Mouse (Mus musculus) heart, postnatal 4 days (tissue): Measurements from ENCODE around the gene Asic2. TPM values are rescaled to one million over a fixed set of nuclear protein-coding genes. Genes with fewer than 3 reads are reported as not detected.
A peak's percentile ranks its signal among the peaks of the same experiment; 100 is the strongest.
"Not testable (repeated sequence)": the region's sequence is repeated elsewhere in the genome, so short reads cannot be mapped to it uniquely, and the experiment has no call there.

Experiments used
- DNase-seq: peaks from one replicate; pipeline ENCODE4 v3.0.0; 2021
- total RNA-seq, 2 experiments: library from RNA; stranded (reverse); gene quantifications; 2 replicates each; pipeline ENCODE4 v1.2.3; 2021

Gene Asic2
- total RNA-seq, 2 experiments from 2014 or later = 0.11 TPM; not detected in 1

- no peak for DNase-seq
Observed at GRCm38 (mm10) chr11:81290041-81290440, 678.2 kb downstream of the Asic2 start.

DNA sequence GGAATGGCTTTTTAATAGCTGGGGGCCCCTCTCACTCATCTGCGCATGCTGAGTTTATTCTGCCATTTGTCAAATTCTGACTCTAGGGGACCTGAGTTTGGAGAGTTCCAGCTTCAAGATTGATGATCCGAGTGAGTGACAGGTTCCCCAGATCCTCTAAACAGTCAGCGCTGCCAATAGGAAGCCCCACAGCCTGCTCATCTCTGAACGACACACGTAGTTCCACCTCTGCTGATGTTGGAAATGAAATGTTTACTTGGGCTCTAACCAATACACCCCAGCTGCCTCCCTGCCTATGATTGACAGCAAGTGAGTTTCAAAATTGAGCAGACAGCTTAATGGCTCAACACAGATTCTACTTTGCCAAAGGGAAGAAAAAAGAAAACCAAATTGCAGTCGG is 685.1 kb downstream of the Asic2 start:
- DNase-seq = no peak

DNA sequence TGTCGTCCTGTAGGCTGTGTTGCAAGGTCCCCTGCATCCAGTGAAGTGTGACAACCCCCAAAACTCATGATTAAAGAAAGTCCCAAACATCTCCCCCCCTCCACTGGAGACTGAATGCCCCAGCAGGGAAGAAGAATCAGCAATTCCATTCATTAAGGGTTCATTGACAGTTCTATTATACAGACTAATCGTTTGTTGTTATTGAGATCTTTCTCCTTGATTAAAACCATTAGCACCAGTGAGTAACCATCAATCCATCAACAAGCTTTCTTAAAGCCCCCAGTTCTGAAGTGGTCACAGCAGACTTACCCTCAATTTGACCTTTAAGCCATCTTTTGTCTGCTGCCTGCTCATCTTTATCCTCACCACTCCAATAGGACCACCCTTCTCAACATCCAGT is 688.2 kb downstream of the Asic2 start:
- DNase-seq = no peak

DNA sequence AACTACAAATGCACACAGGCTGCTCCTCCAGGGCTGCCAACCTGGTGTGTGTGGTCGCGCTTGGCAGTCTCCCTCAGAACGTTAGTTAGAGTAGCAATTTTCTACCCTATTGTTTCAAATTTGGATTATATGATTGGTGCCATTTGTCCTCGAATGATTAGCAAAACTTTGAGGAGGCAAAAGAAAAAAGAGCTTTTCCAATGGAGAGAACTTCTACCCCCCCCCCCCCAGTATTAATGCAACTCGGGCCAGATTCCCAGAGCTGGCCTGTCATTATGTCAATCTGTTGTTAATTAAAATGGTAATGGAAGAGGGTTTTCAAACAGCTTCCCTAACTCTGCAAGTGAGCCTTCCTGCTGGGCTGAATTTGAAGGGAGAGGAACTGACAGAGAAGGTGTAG is 690.9 kb downstream of the Asic2 start:
- DNase-seq = no peak

DNA sequence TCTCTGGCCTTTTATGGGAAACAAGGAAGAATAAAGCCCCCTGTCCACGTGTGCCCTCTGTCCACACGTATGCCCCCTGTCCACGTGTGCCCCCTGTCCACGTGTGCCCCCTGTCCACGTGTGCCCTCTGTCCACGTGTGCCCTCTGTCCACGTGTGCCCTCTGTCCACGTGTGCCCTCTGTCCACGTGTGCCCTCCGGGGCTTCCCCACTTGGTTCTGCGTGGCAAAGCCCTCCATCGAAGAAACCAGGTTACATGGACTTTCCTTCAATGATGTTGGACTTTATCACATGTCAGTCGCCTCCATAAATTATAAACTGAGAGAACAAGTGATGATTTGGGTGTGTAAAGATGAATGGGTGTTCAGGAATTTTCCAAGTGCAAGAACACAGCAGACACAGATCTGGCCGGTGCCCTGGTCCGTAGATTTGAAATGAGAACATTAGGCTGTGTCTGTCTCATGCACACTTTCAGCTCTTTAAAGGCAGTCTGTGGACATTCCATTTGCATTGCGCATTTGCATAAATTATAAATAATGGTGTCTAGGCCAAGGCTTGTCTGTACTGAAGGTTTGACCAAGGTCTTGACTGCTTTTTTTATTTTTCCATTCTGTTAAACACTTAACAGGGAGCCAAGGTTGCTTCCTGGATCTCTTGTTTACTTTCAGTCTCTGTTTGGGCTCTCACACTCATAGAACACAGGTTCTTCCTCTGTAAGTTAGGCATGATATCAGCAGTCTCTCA is 695.4 kb downstream of the Asic2 start:
- no peak for DNase-seq

DNA sequence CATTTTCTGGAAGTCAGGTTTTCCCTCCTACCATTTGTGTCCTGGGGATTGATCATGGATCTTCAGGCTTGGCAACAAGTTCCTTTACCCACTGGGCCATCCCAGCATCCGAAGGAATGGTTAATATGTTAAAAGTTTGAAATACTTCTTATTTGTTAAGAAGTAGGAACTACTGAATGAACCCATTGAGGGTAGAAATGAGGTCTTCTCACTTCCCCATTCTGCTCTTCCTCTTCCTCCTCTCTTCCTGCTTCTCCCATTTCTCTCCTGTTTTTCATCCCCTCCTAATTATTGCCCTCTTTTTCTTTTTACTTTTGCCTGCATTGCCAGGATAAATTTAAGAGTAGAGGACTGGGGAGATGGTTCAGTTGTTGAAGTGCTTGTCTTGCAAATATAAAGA is 696.8 kb downstream of the Asic2 start:
- no peak for DNase-seq

DNA sequence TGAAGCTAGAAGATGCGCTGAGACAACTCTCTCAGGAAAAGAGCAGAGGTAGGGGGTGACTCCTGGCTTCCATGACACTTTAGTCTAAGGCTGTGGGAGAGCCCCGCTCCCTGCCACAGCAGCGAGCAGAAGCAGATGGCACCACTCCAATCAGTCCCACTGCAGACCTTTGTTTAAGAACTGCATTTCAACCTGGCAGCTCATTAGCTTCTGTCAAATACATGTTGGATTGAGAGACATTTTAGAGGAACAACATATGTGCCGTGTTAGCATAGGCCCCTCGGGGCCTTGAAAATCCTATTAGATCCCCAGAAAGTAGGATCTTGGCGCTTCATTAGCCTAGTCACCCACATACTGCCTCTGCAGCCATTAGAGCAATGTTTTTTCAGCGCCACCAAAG is 697.7 kb downstream of the Asic2 start:
- DNase-seq = no peak

DNA sequence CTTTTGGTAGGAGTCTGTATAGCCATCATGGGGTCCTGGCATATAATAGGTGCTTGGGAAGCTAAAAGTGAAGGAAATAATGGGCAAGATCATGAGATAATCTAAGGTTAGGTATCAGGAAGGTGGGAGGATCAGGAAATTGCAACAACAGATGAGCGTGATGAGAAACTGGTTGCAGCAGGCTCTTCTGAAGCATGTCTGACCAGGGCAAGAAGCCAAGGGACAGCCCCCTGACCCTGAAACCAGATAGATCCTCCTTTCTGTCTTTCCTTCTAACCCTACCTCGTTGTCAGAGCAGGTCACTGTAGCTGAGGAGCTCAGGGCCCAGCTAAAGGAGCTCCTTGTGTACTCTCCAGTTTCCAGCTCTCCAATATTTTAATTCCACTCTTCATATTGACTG is 704.5 kb downstream of the Asic2 start:
- DNase-seq = no peak

DNA sequence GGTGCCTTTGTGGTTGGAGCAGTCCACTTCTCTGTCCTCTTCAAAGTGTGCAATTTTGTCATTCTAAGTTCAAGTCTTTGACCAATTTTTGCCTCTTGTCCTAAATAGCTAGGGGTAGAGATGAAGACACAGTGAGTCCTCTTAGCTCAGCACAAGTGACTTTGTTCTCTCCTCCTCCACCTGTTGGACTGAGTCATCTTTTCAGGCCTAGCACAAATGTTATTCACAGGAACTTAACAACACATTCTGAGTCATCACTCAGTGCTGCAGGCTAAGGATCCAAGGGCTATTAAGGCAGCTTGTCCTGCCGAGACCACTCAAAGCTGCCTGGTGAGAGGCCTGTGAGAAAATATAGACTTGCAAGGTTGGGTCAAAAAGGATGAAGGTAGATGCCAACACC is 705.1 kb downstream of the Asic2 start:
- DNase-seq = no peak

DNA sequence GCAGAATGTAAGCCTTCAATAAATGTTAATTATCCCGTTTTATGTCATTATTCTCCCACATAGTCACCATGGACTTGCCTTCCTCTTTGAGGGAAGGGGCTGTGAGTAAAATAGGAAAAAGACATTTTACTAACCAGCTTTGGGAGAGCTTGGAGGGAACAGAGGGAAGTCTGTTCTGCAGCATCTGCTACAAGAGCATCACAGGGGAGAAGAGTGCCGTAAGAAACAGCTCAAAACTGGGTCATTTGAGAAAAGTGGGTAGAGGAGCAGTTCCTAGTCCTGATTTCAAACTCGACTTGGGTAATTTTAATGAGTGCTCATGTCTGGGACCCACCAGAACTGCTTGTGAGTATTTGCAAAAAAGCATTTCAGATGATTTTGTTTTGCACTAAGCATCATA is 707.0 kb downstream of the Asic2 start:
- no peak for DNase-seq

GRCm38 (mm10) chr11:81241183-81241582 is 727.1 kb downstream of the Asic2 start:
- not testable (repeated sequence) for DNase-seq

- peak; percentile 38 for DNase-seq
Observed at GRCm38 (mm10) chr11:81239966-81240681, 728.1 kb downstream of the Asic2 start.

DNA sequence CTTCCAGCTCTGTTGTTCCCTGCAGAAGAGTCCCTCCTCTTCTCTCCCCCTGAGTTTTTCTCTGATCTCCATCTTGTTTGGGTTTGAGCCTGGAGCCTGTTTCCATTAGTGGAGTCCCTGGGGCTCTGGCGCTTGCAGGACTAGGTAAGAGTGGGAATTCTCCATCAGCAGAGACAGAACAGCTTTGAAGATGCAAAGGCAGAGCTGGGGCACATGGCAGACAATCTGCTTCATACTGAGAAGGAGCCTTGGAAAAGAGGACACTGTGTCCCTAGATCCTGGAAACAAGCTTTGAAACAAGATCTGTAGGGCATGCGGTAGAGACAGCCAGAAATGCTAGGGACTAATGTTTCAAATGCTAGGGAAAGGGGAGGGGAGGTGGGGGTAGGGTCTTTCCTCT is 729.2 kb downstream of the Asic2 start:
- DNase-seq = no peak

GRCm38 (mm10) chr11:81236070-81236469 is 732.2 kb downstream of the Asic2 start:
- DNase-seq = no peak

DNA sequence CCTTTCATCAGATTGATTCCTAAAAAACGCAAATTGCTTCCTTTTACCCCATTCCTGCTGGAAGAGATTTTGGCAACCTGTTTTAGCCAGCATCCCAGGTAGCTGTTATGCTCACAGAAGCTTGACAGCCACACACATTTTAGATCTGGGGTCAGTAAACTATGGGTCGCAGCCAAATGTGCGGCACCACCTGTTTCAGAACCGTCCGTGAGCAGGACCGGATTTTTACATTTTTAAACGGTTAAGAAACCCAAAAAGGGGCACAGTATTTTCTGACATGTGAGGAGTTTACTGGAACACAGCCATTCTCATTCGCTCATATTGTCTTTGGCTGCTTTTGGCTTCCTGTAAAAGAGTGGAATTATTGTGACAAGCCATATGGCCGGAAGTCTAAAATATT is 744.9 kb downstream of the Asic2 start:
- DNase-seq = no peak

GRCm38 (mm10) chr11:81220786-81221185 is 747.5 kb downstream of the Asic2 start:
- DNase-seq = no peak

DNA sequence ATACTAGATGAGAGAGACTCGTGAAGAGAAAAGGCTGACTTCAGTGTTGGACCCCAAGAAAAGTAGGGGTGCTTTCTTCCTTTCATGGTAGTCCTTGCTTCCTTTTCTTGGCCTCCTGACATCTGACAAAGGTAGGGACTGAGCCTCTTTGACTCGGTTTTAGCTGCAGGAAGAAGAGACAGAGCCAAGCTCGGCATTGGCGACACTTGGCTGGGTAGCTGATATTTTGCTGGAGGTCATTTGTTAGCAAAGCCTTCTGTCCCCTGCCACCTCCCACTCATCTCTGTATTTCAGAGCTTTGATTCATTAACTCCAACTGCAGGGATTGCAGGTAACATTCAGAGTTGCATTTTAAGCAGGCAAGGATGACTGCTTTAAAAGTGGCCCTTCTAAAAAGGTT is 762.8 kb downstream of the Asic2 start:
- DNase-seq = no peak

- no peak for DNase-seq
Observed at GRCm38 (mm10) chr11:81202578-81202977, 765.7 kb downstream of the Asic2 start.

DNA sequence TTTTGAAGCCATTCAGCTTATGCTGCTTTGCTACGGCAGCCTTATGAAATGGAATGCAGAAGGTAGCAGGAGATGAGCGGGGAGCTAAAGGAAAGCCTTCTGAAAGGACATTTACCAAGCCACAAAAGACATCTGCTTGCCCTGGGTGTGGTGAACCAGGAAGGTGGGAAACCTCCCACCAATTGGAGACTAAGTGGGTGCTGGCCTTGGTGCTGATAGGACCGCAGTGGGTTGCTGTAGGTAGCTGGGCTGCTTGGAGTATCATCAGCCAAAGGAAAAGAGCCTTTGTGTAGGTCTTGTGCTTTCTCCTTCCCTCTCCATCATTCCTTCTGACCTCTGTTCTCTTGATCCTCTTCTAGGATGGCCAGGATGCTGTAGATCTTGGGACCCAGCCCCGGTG is 774.4 kb downstream of the Asic2 start:
- DNase-seq = peak; percentile 38

DNA sequence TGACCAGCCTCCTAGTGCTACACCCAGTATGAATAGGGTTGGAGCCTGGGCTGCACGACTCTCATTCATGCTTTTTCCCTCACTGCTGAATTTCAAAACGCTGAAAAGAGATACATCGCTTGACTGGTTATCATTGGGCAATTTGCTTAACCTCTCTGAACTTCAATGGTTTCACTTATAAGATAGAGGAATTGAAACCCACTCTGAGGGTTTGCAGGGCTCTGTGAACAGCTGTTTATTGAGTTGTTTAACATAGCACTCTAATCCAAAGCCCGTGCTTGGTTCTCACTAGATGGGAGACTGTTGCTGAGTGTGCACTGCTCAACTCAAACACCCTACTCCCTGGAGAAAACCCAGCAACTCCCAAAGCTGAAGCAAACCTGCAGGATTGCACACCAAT is 776.1 kb downstream of the Asic2 start:
- no peak for DNase-seq

- no peak for DNase-seq
Observed at GRCm38 (mm10) chr11:81189103-81189502, 779.2 kb downstream of the Asic2 start.

GRCm38 (mm10) chr11:81187851-81188250 is 780.4 kb downstream of the Asic2 start:
- DNase-seq = no peak

GRCm38 (mm10) chr11:81184721-81185120 is 783.5 kb downstream of the Asic2 start:
- no peak for DNase-seq

DNA sequence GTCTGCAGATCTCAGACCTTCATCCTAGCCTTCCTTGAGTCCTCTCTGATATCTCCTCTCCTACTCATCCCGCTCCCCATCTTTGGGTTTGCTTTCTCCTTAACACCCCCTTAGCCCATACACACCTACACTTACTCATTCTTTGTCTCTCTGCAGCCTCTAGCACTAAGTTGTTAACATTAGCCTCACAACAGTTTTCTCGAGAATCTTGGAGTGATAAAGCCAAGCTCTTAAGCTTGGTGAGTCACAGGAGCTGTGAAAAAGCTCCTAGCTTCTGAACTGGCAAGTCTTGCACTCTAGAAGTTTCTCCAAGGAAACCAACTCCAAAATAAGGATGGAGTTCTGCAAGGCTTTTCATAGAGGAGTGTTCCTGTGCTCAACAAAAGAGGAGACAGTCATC is 803.4 kb downstream of the Asic2 start:
- DNase-seq = no peak
